Mouse (Mus musculus) heart, embryonic 16.5 days (tissue): ENCODE data around the gene Galntl6. TPM values are rescaled to one million over a fixed set of nuclear protein-coding genes. Genes with fewer than 3 reads are reported as not detected.
"Not testable (repeated sequence)": the region's sequence is repeated elsewhere in the genome, so short reads cannot be mapped to it uniquely, and the experiment has no call there.

Experiments
- ATAC-seq: fragments of 200-750 bp; cut with Nextera tagmentation; replicated peaks from 2 replicates; pipeline ENCODE4 v1.8.0; 2017; ENCODE audit warnings: moderate number of reproducible peaks; ENCODE audit not compliant: insufficient read depth, low FRiP score; ENCODE audit errors: extremely low read depth
- H3K27ac ChIP-seq: fragments of 300-500 bp; sonication (generic); 2 replicates; pipeline ENCODE4 v1.5.1; 2014; ENCODE audit warnings: mild to moderate bottlenecking, low read length, control low read depth, moderate library complexity
- H3K27me3 ChIP-seq: fragments of 300-500 bp; sonication (generic); 2 replicates; pipeline ENCODE4 v1.6.1; 2014; ENCODE audit warnings: low read length, mixed read lengths; ENCODE audit not compliant: control insufficient read depth, insufficient read depth
- H3K36me3 ChIP-seq: fragments of 300-500 bp; sonication (generic); 2 replicates; pipeline ENCODE4 v1.6.1; 2014; ENCODE audit not compliant: control insufficient read depth, insufficient read depth
- H3K4me1 ChIP-seq: fragments of 300-500 bp; sonication (generic); 2 replicates; pipeline ENCODE4 v1.6.1; 2014; ENCODE audit warnings: low read length, mixed read lengths; ENCODE audit not compliant: control insufficient read depth, insufficient read depth
- H3K4me2 ChIP-seq: fragments of 300-500 bp; sonication (generic); 2 replicates; pipeline ENCODE4 v1.6.1; 2014; ENCODE audit warnings: low read depth, mild to moderate bottlenecking, control low read depth, low read length
- H3K4me3 ChIP-seq: fragments of 300-500 bp; sonication (generic); 2 replicates; pipeline ENCODE4 v1.5.1; 2014; ENCODE audit warnings: mild to moderate bottlenecking, control low read depth, low read length
- H3K9ac ChIP-seq: fragments of 300-500 bp; sonication (generic); 2 replicates; pipeline ENCODE4 v1.6.1; 2014; ENCODE audit warnings: low read length, control low read depth
- H3K9me3 ChIP-seq: fragments of 300-500 bp; sonication (generic); replicated peaks from 2 replicates; pipeline ENCODE4 v1.6.1; 2016; ENCODE audit warnings: low read length; ENCODE audit not compliant: control insufficient read depth
- WGBS: fragments of 180-500 bp; shearing (Covaris S2); extraction: QIAGEN DNeasy Blood & Tissue Kit; methylation state at CpG from one replicate; pipeline ENCODE4 v1.1.7; 2014; 5-methylcytosine and 5-hydroxymethylcytosine counted together
- polyA plus RNA-seq: library from polyadenylated mRNA; unstranded; fragments of >200 nt; fragmentation: Nextera tagmentation; extraction: Ambion mirVana; gene quantifications from 2 replicates; pipeline ENCODE4 v1.2.1, GENCODE M21; 2015

Galntl6 gene
- polyA plus RNA-seq, 1 experiment from 2014 or later: 0.03 TPM

- Histone ChIP-seq H3K27ac (no peak overlapping the region), H3K4me3 (no peak overlapping the region), H3K4me1 (no peaks in the 10 kb centered on the region), H3K36me3 (no peaks in the 10 kb centered on the region), H3K9ac (no peak overlapping the region), H3K9me3 (no peaks in the 10 kb centered on the region), H3K4me2 (no peak overlapping the region), H3K27me3 (no peaks in the 10 kb centered on the region)
- WGBS: 82% methylated on average over 2 of the region's 2 CpGs
- no peak for ATAC-seq
These were observed 376.7 kb downstream of the Galntl6 start for GRCm38 (mm10) chr8:58535781-58536180.

GRCm38 (mm10) chr8:58534631-58535030 is 377.8 kb downstream of the Galntl6 start:
- H3K27ac ChIP-seq: no peak overlapping the region
- H3K36me3 ChIP-seq: no peaks in the 10 kb centered on the region
- H3K9me3 ChIP-seq: no peaks in the 10 kb centered on the region
- H3K4me1 ChIP-seq: no peaks in the 10 kb centered on the region
- H3K4me2 ChIP-seq: no peak overlapping the region
- no peaks in the 10 kb centered on the region for H3K27me3 ChIP-seq
- no peak overlapping the region for H3K9ac ChIP-seq
- H3K4me3 ChIP-seq: no peak overlapping the region
- no peak for ATAC-seq

- no peaks in the 10 kb centered on the region for H3K4me1 ChIP-seq
- no peak for ATAC-seq
- H3K9me3 ChIP-seq: no peaks in the 10 kb centered on the region
- WGBS: 10% methylated on average over 1 of the region's 1 CpGs
- no peak overlapping the region for H3K9ac ChIP-seq
- H3K27me3 ChIP-seq: no peaks in the 10 kb centered on the region
- H3K4me3 ChIP-seq: no peak overlapping the region
- H3K27ac ChIP-seq: no peak overlapping the region
- no peak overlapping the region for H3K4me2 ChIP-seq
- no peaks in the 10 kb centered on the region for H3K36me3 ChIP-seq
These were observed 389.0 kb downstream of the Galntl6 start for GRCm38 (mm10) chr8:58523443-58523842.

GRCm38 (mm10) chr8:58521932-58522331 is 390.5 kb downstream of the Galntl6 start:
- H3K9ac ChIP-seq: no peak overlapping the region
- no peaks in the 10 kb centered on the region for H3K36me3 ChIP-seq
- no peak for ATAC-seq
- H3K9me3 ChIP-seq: no peaks in the 10 kb centered on the region
- H3K27me3 ChIP-seq: no peaks in the 10 kb centered on the region
- H3K4me1 ChIP-seq: no peaks in the 10 kb centered on the region
- no peak overlapping the region for H3K4me2 ChIP-seq
- H3K4me3 ChIP-seq: no peak overlapping the region
- H3K27ac ChIP-seq: no peak overlapping the region

- no peaks in the 10 kb centered on the region for H3K27me3 ChIP-seq
- no peak overlapping the region for H3K27ac ChIP-seq
- H3K4me2 ChIP-seq: no peak overlapping the region
- no peaks in the 10 kb centered on the region for H3K9me3 ChIP-seq
- no peaks in the 10 kb centered on the region for H3K36me3 ChIP-seq
- H3K4me3 ChIP-seq: no peak overlapping the region
- no peak overlapping the region for H3K9ac ChIP-seq
- H3K4me1 ChIP-seq: no peaks in the 10 kb centered on the region
- ATAC-seq: no peak
These were observed 401.9 kb downstream of the Galntl6 start for GRCm38 (mm10) chr8:58510516-58510915.

- ATAC-seq: no peak
These were observed 403.4 kb downstream of the Galntl6 start for GRCm38 (mm10) chr8:58509051-58509450.

GRCm38 (mm10) chr8:58487099-58487498 is 425.3 kb downstream of the Galntl6 start:
- Histone ChIP-seq H3K27me3 (no peaks in the 10 kb centered on the region), H3K36me3 (no peaks in the 10 kb centered on the region), H3K4me1 (no peaks in the 10 kb centered on the region), H3K9ac (no peak overlapping the region), H3K4me3 (no peak overlapping the region), H3K27ac (no peak overlapping the region), H3K4me2 (no peak overlapping the region), H3K9me3 (no peaks in the 10 kb centered on the region)
- 68% methylated on average over 4 of the region's 4 CpGs for WGBS
- no peak for ATAC-seq

More at GRCm38 (mm10) chr8:58509051-58509450, 403.4 kb downstream of the Galntl6 start:
- Histone ChIP-seq H3K4me2 (no peak overlapping the region), H3K27ac (no peak overlapping the region), H3K36me3 (no peaks in the 10 kb centered on the region), H3K9me3 (no peaks in the 10 kb centered on the region), H3K9ac (no peak overlapping the region), H3K4me1 (no peaks in the 10 kb centered on the region), H3K4me3 (no peak overlapping the region), H3K27me3 (no peaks in the 10 kb centered on the region)
- 74% methylated on average over 1 of the region's 1 CpGs for WGBS

- H3K4me3 ChIP-seq, H3K9me3 ChIP-seq, H3K9ac ChIP-seq, H3K27me3 ChIP-seq, H3K36me3 ChIP-seq, H3K27ac ChIP-seq, ATAC-seq, H3K4me1 ChIP-seq, H3K4me2 ChIP-seq: not testable (repeated sequence)
- WGBS: 71% methylated on average over 2 of the region's 2 CpGs
These were observed 449.1 kb downstream of the Galntl6 start for GRCm38 (mm10) chr8:58463342-58463741.

GRCm38 (mm10) chr8:58442696-58443095 is 469.7 kb downstream of the Galntl6 start:
- Histone ChIP-seq H3K9me3 (no peaks in the 10 kb centered on the region), H3K9ac (no peak overlapping the region), H3K27ac (no peak overlapping the region), H3K4me3 (no peak overlapping the region), H3K4me1 (no peaks in the 10 kb centered on the region), H3K4me2 (no peak overlapping the region), H3K36me3 (no peaks in the 10 kb centered on the region), H3K27me3 (no peaks in the 10 kb centered on the region)
- no peak for ATAC-seq
- 64% methylated on average over 2 of the region's 2 CpGs for WGBS

- H3K4me3 ChIP-seq: no peak overlapping the region
- no peak overlapping the region for H3K27ac ChIP-seq
- H3K9me3 ChIP-seq: no peaks in the 10 kb centered on the region
- ATAC-seq: no peak
- no peaks in the 10 kb centered on the region for H3K4me1 ChIP-seq
- no peak overlapping the region for H3K9ac ChIP-seq
- H3K36me3 ChIP-seq: no peaks in the 10 kb centered on the region
- WGBS: 53% methylated on average over 5 of the region's 5 CpGs
- H3K4me2 ChIP-seq: no peak overlapping the region
- H3K27me3 ChIP-seq: no peaks in the 10 kb centered on the region
These were observed 494.0 kb downstream of the Galntl6 start for GRCm38 (mm10) chr8:58418481-58418880.
